Mouse (Mus musculus) forebrain, postnatal 0 days (tissue): ENCODE data around the gene Pla2g15. TPM values are rescaled to one million over a fixed set of nuclear protein-coding genes. Genes with fewer than 3 reads are reported as not detected.

ENCODE experiments used
- ATAC-seq: fragments of 200-750 bp; cut with Nextera tagmentation; 2 replicates; pipeline ENCODE4 v1.8.0; 2017; ENCODE audit warnings: mild to moderate bottlenecking, moderate library complexity
- DNase-seq: peaks from one replicate; pipeline ENCODE4 v3.0.0-alpha.2; 2015
- H3K27ac ChIP-seq: fragments of 300-500 bp; sonication (generic); 2 replicates; pipeline ENCODE4 v1.5.1; 2014; ENCODE audit warnings: low read depth, mild to moderate bottlenecking, antibody characterized with exemption, low read length, moderate library complexity, mixed read lengths
- H3K27me3 ChIP-seq: fragments of 300-500 bp; sonication (generic); 2 replicates; pipeline ENCODE4 v1.6.1; 2014; ENCODE audit warnings: mild to moderate bottlenecking, low read length, mixed read lengths; ENCODE audit not compliant: insufficient read depth
- H3K36me3 ChIP-seq: fragments of 300-500 bp; sonication (generic); 2 replicates; pipeline ENCODE4 v1.6.1; 2014; ENCODE audit warnings: mild to moderate bottlenecking, moderate library complexity; ENCODE audit not compliant: insufficient read depth
- H3K4me1 ChIP-seq: fragments of 300-500 bp; sonication (generic); 2 replicates; pipeline ENCODE4 v1.6.1; 2014; ENCODE audit warnings: antibody characterized with exemption; ENCODE audit not compliant: insufficient read depth
- H3K4me2 ChIP-seq: fragments of 300-500 bp; sonication (generic); 2 replicates; pipeline ENCODE4 v1.6.1; 2014; ENCODE audit warnings: low read depth, mild to moderate bottlenecking, moderate library complexity
- H3K4me3 ChIP-seq: fragments of 300-500 bp; sonication (generic); 2 replicates; pipeline ENCODE4 v1.5.1; 2014; ENCODE audit warnings: low read depth, low read length, mixed read lengths
- H3K9ac ChIP-seq: fragments of 300-500 bp; sonication (generic); 2 replicates; pipeline ENCODE4 v1.6.1; 2014; ENCODE audit warnings: mild to moderate bottlenecking
- H3K9me3 ChIP-seq: fragments of 300-500 bp; sonication (generic); 2 replicates; pipeline ENCODE4 v1.6.1; 2016; ENCODE audit warnings: low read length
- CTCF ChIP-seq: sonication (generic); IDR thresholded peaks from 2 replicates; pipeline ENCODE4 v1.5.1; 2016; ENCODE audit warnings: antibody characterized with exemption, control low read depth, low read depth
- WGBS: fragments of 180-500 bp; shearing (Covaris S2); extraction: QIAGEN DNeasy Blood & Tissue Kit; methylation state at CpG from one replicate; pipeline ENCODE4 v1.1.7; 2014; 5-methylcytosine and 5-hydroxymethylcytosine counted together
- polyA plus RNA-seq: library from polyadenylated mRNA; unstranded; fragments of >200 nt; fragmentation: Nextera tagmentation; extraction: Ambion mirVana; gene quantifications from 2 replicates; pipeline ENCODE4 v1.2.1, GENCODE M21; 2015
- total RNA-seq: library from RNA; depleted of rRNA; stranded (reverse); fragments of >200 nt; gene quantifications from 2 replicates; pipeline ENCODE4 v1.2.3, GENCODE M21; 2014; rRNA removed

Pla2g15 gene
- total RNA-seq: 16.0 and 17.8 TPM in 2 replicates
- 11.7 and 15.6 TPM in 2 replicates for polyA plus RNA-seq

DNA sequence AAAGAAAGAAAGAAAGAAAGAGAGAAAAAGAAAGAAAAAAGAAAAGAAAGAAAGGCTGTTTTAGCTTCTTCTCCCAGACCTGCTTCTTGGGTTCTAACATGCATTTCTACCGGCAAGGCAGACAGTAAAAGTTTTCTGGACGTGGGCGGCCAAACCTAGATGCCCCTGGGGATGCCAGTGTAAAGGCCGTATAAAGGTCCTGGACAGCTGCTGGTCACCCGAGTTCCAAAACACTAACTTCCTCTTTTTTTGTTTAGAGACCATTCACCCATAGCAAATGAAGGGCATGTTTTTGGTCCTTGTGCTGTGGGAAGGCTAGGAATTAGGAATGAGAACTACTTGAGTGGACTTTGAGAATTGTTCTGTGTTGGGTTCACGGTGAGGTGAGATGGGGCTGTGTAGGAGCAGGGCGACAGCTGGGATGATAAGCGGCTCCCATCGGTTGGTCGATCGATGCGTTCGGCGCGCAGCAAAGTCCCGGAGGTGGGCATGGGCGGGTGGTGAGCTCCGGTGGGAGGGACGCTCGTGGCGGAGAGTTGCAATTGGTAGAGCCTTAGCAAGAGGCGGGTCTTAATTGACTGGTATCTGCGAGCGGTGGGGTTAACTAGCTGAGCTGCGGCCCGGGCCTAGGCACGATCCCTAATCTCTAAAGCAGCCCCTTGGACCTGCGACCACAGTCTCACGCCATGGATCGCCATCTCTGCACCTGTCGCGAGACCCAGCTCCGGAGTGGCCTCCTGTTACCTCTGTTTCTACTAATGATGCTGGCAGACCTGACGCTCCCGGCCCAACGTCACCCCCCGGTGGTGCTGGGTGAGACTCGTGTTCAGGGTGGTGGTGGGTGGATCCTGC, at the start of gene Pla2g15:
Gene Pla2g15, plus strand, starts transcription at position 599 of the 852 bp plus-strand sequence.
- DNase-seq: peak; percentile 92
- Histone ChIP-seq H3K4me1 (peaks cover 10% of the 10 kb centered on the region), H3K27ac (0 out of 2 replicates have a peak within 1 kb of the TSS, but pooled peaks have one; percentile 47), H3K9ac (peak within 1 kb of the TSS; percentile 58), H3K4me2 (peak within 1 kb of the TSS; percentile 48), H3K4me3 (peak within 1 kb of the TSS; percentile 58), H3K27me3 (no peaks in the 10 kb centered on the region), H3K9me3 (no peaks in the 10 kb centered on the region), H3K36me3 (peaks cover 7% of the 10 kb centered on the region; the same call in 1 of the 2 replicates)
- TF ChIP-seq CTCF: peak; percentile 25; the same call in 1 of the 2 replicates
- ATAC-seq: peak; percentile 99
- 1% methylated on average over 38 of the region's 38 CpGs for WGBS

DNA sequence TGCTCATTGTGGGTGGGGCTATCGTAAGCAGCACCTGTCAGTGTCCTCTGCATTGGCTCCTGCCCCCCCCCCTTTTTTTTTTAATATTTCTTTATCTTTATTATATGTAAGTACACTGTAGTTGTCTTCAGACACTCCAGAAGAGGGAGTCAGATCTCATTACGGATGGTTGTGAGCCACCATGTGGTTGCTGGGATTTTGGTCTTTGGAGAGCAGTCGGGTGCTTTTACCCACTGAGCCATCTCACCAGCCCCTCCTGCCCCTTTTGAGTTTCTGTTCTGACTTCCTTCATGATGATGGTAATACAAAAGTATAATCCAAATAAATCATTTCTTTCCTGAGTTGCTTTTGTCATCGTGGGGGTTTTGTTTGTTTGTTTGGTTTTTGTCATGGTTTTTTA, 47.9 kb upstream of the Pla2g15 start:
- Histone ChIP-seq H3K9me3 (no peaks in the 10 kb centered on the region), H3K27ac (no peak overlapping the region), H3K9ac (no peak overlapping the region), H3K4me1 (no peaks in the 10 kb centered on the region), H3K27me3 (no peaks in the 10 kb centered on the region), H3K36me3 (peaks cover 19% of the 10 kb centered on the region), H3K4me3 (no peak overlapping the region), H3K4me2 (no peak overlapping the region)
- no peak for TF ChIP-seq CTCF
- ATAC-seq: no peak
- DNase-seq: no peak
- WGBS: 93% methylated on average over 4 of the region's 4 CpGs

- DNase-seq: no peak
- Histone ChIP-seq H3K4me3 (no peak overlapping the region), H3K4me2 (no peak overlapping the region), H3K9ac (no peak overlapping the region), H3K27me3 (no peaks in the 10 kb centered on the region), H3K36me3 (peaks cover 29% of the 10 kb centered on the region), H3K4me1 (no peaks in the 10 kb centered on the region), H3K9me3 (no peaks in the 10 kb centered on the region), H3K27ac (no peak overlapping the region)
- no peak for TF ChIP-seq CTCF
- ATAC-seq: no peak
- WGBS: 88% methylated on average over 2 of the region's 2 CpGs
Measured at GRCm38 (mm10) chr8:106103888-106104287, 46.3 kb upstream of the Pla2g15 start.

- Histone ChIP-seq H3K36me3 (peaks cover 32% of the 10 kb centered on the region), H3K4me1 (no peaks in the 10 kb centered on the region), H3K9me3 (no peaks in the 10 kb centered on the region), H3K27ac (no peak overlapping the region), H3K27me3 (no peaks in the 10 kb centered on the region), H3K9ac (no peak overlapping the region), H3K4me3 (no peak overlapping the region), H3K4me2 (no peak overlapping the region)
- no peak for DNase-seq
- no peak for ATAC-seq
- TF ChIP-seq CTCF: no peak
- 90% methylated on average over 1 of the region's 1 CpGs for WGBS
Measured at GRCm38 (mm10) chr8:106106193-106106592, 44.0 kb upstream of the Pla2g15 start.

- H3K9me3 ChIP-seq: no peaks in the 10 kb centered on the region
- no peaks in the 10 kb centered on the region for H3K27me3 ChIP-seq
- no peaks in the 10 kb centered on the region for H3K4me1 ChIP-seq
- no peak overlapping the region for H3K4me3 ChIP-seq
- TF ChIP-seq CTCF: no peak
- no peak overlapping the region for H3K4me2 ChIP-seq
- 97% methylated on average over 4 of the region's 4 CpGs for WGBS
- ATAC-seq (no peak), DNase-seq (no peak)
- H3K27ac ChIP-seq: no peak overlapping the region
- no peak overlapping the region for H3K9ac ChIP-seq
- H3K36me3 ChIP-seq: peaks cover 24% of the 10 kb centered on the region
Measured at GRCm38 (mm10) chr8:106108080-106108479, 42.1 kb upstream of the Pla2g15 start.

- Histone ChIP-seq H3K4me1 (no peaks in the 10 kb centered on the region), H3K27ac (no peak overlapping the region), H3K4me3 (no peak overlapping the region), H3K9me3 (no peaks in the 10 kb centered on the region), H3K4me2 (no peak overlapping the region), H3K9ac (no peak overlapping the region), H3K27me3 (no peaks in the 10 kb centered on the region), H3K36me3 (peaks cover 24% of the 10 kb centered on the region)
- WGBS: over 99% methylated on average over 3 of the region's 3 CpGs
- DNase-seq (no peak), ATAC-seq (no peak)
- TF ChIP-seq CTCF: no peak
Measured at GRCm38 (mm10) chr8:106108729-106109128, 41.5 kb upstream of the Pla2g15 start.

GRCm38 (mm10) chr8:106112041-106112440, 38.2 kb upstream of the Pla2g15 start:
- no peak overlapping the region for H3K27ac ChIP-seq
- H3K9ac ChIP-seq: no peak overlapping the region
- 86% methylated on average over 2 of the region's 2 CpGs for WGBS
- H3K4me1 ChIP-seq: no peaks in the 10 kb centered on the region
- H3K27me3 ChIP-seq: no peaks in the 10 kb centered on the region
- DNase-seq: no peak
- H3K9me3 ChIP-seq: no peaks in the 10 kb centered on the region
- H3K36me3 ChIP-seq: peaks cover 21% of the 10 kb centered on the region
- no peak overlapping the region for H3K4me2 ChIP-seq
- no peak overlapping the region for H3K4me3 ChIP-seq
- ATAC-seq: no peak
- TF ChIP-seq CTCF: no peak
